Mouse (Mus musculus) forebrain, postnatal 0 days (tissue): ENCODE measurements around the gene Gm10160. TPM values are rescaled to one million over a fixed set of nuclear protein-coding genes. Genes with fewer than 3 reads are reported as not detected.

Experiments
- ATAC-seq: fragments of 200-750 bp; cut with Nextera tagmentation; 2 replicates; pipeline ENCODE4 v1.8.0; 2017; ENCODE audit warnings: mild to moderate bottlenecking, moderate library complexity
- DNase-seq: peaks from one replicate; pipeline ENCODE4 v3.0.0-alpha.2; 2015
- H3K27ac ChIP-seq: fragments of 300-500 bp; sonication (generic); 2 replicates; pipeline ENCODE4 v1.5.1; 2014; ENCODE audit warnings: low read depth, mild to moderate bottlenecking, antibody characterized with exemption, low read length, moderate library complexity, mixed read lengths
- H3K27me3 ChIP-seq: fragments of 300-500 bp; sonication (generic); 2 replicates; pipeline ENCODE4 v1.6.1; 2014; ENCODE audit warnings: mild to moderate bottlenecking, low read length, mixed read lengths; ENCODE audit not compliant: insufficient read depth
- H3K36me3 ChIP-seq: fragments of 300-500 bp; sonication (generic); 2 replicates; pipeline ENCODE4 v1.6.1; 2014; ENCODE audit warnings: mild to moderate bottlenecking, moderate library complexity; ENCODE audit not compliant: insufficient read depth
- H3K4me1 ChIP-seq: fragments of 300-500 bp; sonication (generic); 2 replicates; pipeline ENCODE4 v1.6.1; 2014; ENCODE audit warnings: antibody characterized with exemption; ENCODE audit not compliant: insufficient read depth
- H3K4me2 ChIP-seq: fragments of 300-500 bp; sonication (generic); 2 replicates; pipeline ENCODE4 v1.6.1; 2014; ENCODE audit warnings: low read depth, mild to moderate bottlenecking, moderate library complexity
- H3K4me3 ChIP-seq: fragments of 300-500 bp; sonication (generic); 2 replicates; pipeline ENCODE4 v1.5.1; 2014; ENCODE audit warnings: low read depth, low read length, mixed read lengths
- H3K9ac ChIP-seq: fragments of 300-500 bp; sonication (generic); 2 replicates; pipeline ENCODE4 v1.6.1; 2014; ENCODE audit warnings: mild to moderate bottlenecking
- H3K9me3 ChIP-seq: fragments of 300-500 bp; sonication (generic); 2 replicates; pipeline ENCODE4 v1.6.1; 2016; ENCODE audit warnings: low read length
- CTCF ChIP-seq: sonication (generic); IDR thresholded peaks from 2 replicates; pipeline ENCODE4 v1.5.1; 2016; ENCODE audit warnings: antibody characterized with exemption, control low read depth, low read depth
- WGBS: fragments of 180-500 bp; shearing (Covaris S2); extraction: QIAGEN DNeasy Blood & Tissue Kit; methylation state at CpG from one replicate; pipeline ENCODE4 v1.1.7; 2014; 5-methylcytosine and 5-hydroxymethylcytosine counted together
- polyA plus RNA-seq: library from polyadenylated mRNA; unstranded; fragments of >200 nt; fragmentation: Nextera tagmentation; extraction: Ambion mirVana; gene quantifications from 2 replicates; pipeline ENCODE4 v1.2.1, GENCODE M21; 2015
- total RNA-seq: library from RNA; depleted of rRNA; stranded (reverse); fragments of >200 nt; gene quantifications from 2 replicates; pipeline ENCODE4 v1.2.3, GENCODE M21; 2014; rRNA removed

Gene Gm10160
- total and polyA plus RNA-seq, 2 experiments from 2014 or later = not detected

- no peak for TF ChIP-seq CTCF
- H3K27ac ChIP-seq = peak within 1 kb of the TSS; percentile 88
- DNase-seq (peak; percentile 95), ATAC-seq (peak; percentile 94)
- no peaks in the 10 kb centered on the region for H3K36me3 ChIP-seq
- no peaks in the 10 kb centered on the region for H3K9me3 ChIP-seq
- H3K4me3 ChIP-seq = peak within 1 kb of the TSS; percentile 71
- H3K4me2 ChIP-seq = peak within 1 kb of the TSS; percentile 58
- H3K27me3 ChIP-seq = no peaks in the 10 kb centered on the region
- H3K9ac ChIP-seq = peak within 1 kb of the TSS; percentile 87
- peaks cover 27% of the 10 kb centered on the region for H3K4me1 ChIP-seq
- 3% methylated on average over 56 of the region's 58 CpGs for WGBS
Observed at GRCm38 (mm10) chr7:81829379-81829894, 26.2 kb downstream of the Gm10160 start, which contains the start of gene Btbd1. TSS of gene Btbd1 (minus strand) at chr7:81829431.

- no peak for TF ChIP-seq CTCF
- Histone ChIP-seq H3K9me3 (no peaks in the 10 kb centered on the region), H3K9ac (peak overlapping the region; percentile 87), H3K4me2 (peak overlapping the region; percentile 58), H3K4me3 (peak overlapping the region; percentile 71), H3K4me1 (peaks cover 27% of the 10 kb centered on the region), H3K36me3 (no peaks in the 10 kb centered on the region), H3K27ac (peak overlapping the region; percentile 88), H3K27me3 (no peaks in the 10 kb centered on the region)
- ATAC-seq = peak; percentile 73
- WGBS = under 1% methylated on average over 58 of the region's 91 CpGs
- DNase-seq = peak; percentile 71
Observed at GRCm38 (mm10) chr7:81828681-81829378, 26.8 kb downstream of the Gm10160 start.

GRCm38 (mm10) chr7:81827806-81828667, 27.6 kb downstream of the Gm10160 start:
- H3K36me3 ChIP-seq = no peaks in the 10 kb centered on the region
- H3K4me1 ChIP-seq = peaks cover 27% of the 10 kb centered on the region
- peak overlapping the region; percentile 71 for H3K4me3 ChIP-seq
- H3K9ac ChIP-seq = peak overlapping the region; percentile 87
- H3K27me3 ChIP-seq = no peaks in the 10 kb centered on the region
- DNase-seq = no peak
- H3K4me2 ChIP-seq = peak overlapping the region; percentile 58
- H3K9me3 ChIP-seq = no peaks in the 10 kb centered on the region
- TF ChIP-seq CTCF = no peak
- ATAC-seq = no peak
- 8% methylated on average over 17 of the region's 17 CpGs for WGBS
- peak overlapping the region; percentile 88 for H3K27ac ChIP-seq

- H3K4me3 ChIP-seq = no peak overlapping the region
- no peak overlapping the region for H3K9ac ChIP-seq
- H3K36me3 ChIP-seq = no peaks in the 10 kb centered on the region
- H3K27ac ChIP-seq = no peak overlapping the region
- no peaks in the 10 kb centered on the region for H3K27me3 ChIP-seq
- WGBS = 17% methylated on average over 3 of the region's 3 CpGs
- DNase-seq (no peak), ATAC-seq (no peak)
- H3K9me3 ChIP-seq = no peaks in the 10 kb centered on the region
- peaks cover 27% of the 10 kb centered on the region for H3K4me1 ChIP-seq
- peak overlapping the region; percentile 23 for H3K4me2 ChIP-seq
- TF ChIP-seq CTCF = no peak
Observed at GRCm38 (mm10) chr7:81825381-81825780, 30.2 kb downstream of the Gm10160 start.

- WGBS = 75% methylated on average over 3 of the region's 3 CpGs
Observed at GRCm38 (mm10) chr7:81824906-81825305, 30.7 kb downstream of the Gm10160 start.

GRCm38 (mm10) chr7:81806067-81806466, 49.5 kb downstream of the Gm10160 start:
- Histone ChIP-seq H3K27ac (no peak overlapping the region), H3K4me2 (no peak overlapping the region), H3K4me3 (no peak overlapping the region), H3K9ac (no peak overlapping the region), H3K9me3 (no peaks in the 10 kb centered on the region), H3K4me1 (no peaks in the 10 kb centered on the region), H3K36me3 (0 out of 2 replicates have a peak, but pooled peaks cover 2% of the 10 kb centered on the region), H3K27me3 (no peaks in the 10 kb centered on the region)
- DNase-seq = no peak
- 58% methylated on average over 5 of the region's 5 CpGs for WGBS
- 0 out of 2 replicates have a peak, but pooled peaks have one; percentile 12 for ATAC-seq
- TF ChIP-seq CTCF = no peak

More at GRCm38 (mm10) chr7:81824906-81825305, 30.7 kb downstream of the Gm10160 start:
- TF ChIP-seq CTCF = no peak
- no peaks in the 10 kb centered on the region for H3K27me3 ChIP-seq
- no peaks in the 10 kb centered on the region for H3K9me3 ChIP-seq
- no peaks in the 10 kb centered on the region for H3K36me3 ChIP-seq
- no peak overlapping the region for H3K4me2 ChIP-seq
- H3K4me1 ChIP-seq = peaks cover 27% of the 10 kb centered on the region
- H3K4me3 ChIP-seq = no peak overlapping the region
- no peak for ATAC-seq
- no peak overlapping the region for H3K27ac ChIP-seq
- H3K9ac ChIP-seq = no peak overlapping the region
- no peak for DNase-seq

Other genes with a start within 250 kb of the Gm10160 start
- 23.9 and 27.9 TPM in 2 replicates for gene Homer2, start 148.3 kb downstream of the Gm10160 start, total RNA-seq
- 23.5 and 28.8 TPM in 2 replicates for gene Homer2, start 148.3 kb downstream of the Gm10160 start, polyA plus RNA-seq
- 105 and 125 TPM in 2 replicates for gene Ramac, start 92.9 kb downstream of the Gm10160 start, total RNA-seq
- 186 and 200 TPM in 2 replicates for gene Ramac, start 92.9 kb downstream of the Gm10160 start, polyA plus RNA-seq
- gene 3110040N11Rik, start 66.3 kb downstream of the Gm10160 start, total RNA-seq = 46.3 and 50.9 TPM in 2 replicates
- 59.3 and 59.8 TPM in 2 replicates for gene 3110040N11Rik, start 66.3 kb downstream of the Gm10160 start, polyA plus RNA-seq
- 142 TPM in 2 replicates for gene Btbd1, start 26.4 kb downstream of the Gm10160 start, total RNA-seq
- 101 and 104 TPM in 2 replicates for gene Btbd1, start 26.4 kb downstream of the Gm10160 start, polyA plus RNA-seq
- 5.4 and 12.9 TPM in 2 replicates for gene Tm6sf1, start 3.2 kb upstream of the Gm10160 start, total RNA-seq
- gene Tm6sf1, start 3.2 kb upstream of the Gm10160 start, polyA plus RNA-seq = 5.0 and 7.0 TPM in 2 replicates
- gene Hdgfl3, start 78.7 kb upstream of the Gm10160 start, total RNA-seq = 158 and 191 TPM in 2 replicates
- gene Hdgfl3, start 78.7 kb upstream of the Gm10160 start, polyA plus RNA-seq = 50.2 and 62.5 TPM in 2 replicates
- not detected in 2 replicates for gene Bnc1, start 136.5 kb upstream of the Gm10160 start, total RNA-seq
- gene Bnc1, start 136.5 kb upstream of the Gm10160 start, polyA plus RNA-seq = not detected in 2 replicates